Mouse (Mus musculus) neural tube, embryonic 12.5 days (tissue): ENCODE data around the gene C2cd3. TPM values are rescaled to one million over a fixed set of nuclear protein-coding genes. Genes with fewer than 3 reads are reported as not detected.

Experiments
- ATAC-seq: fragments of 200-750 bp; cut with Nextera tagmentation; 2 replicates; pipeline ENCODE4 v1.8.0; 2017; ENCODE audit warnings: low read depth, mild to moderate bottlenecking, moderate TSS enrichment, moderate library complexity; ENCODE audit not compliant: low FRiP score
- H3K27ac ChIP-seq: fragments of 300-500 bp; sonication (generic); 2 replicates; pipeline ENCODE4 v1.5.1; 2016
- H3K27me3 ChIP-seq: fragments of 300-500 bp; sonication (generic); replicated peaks from 2 replicates; pipeline ENCODE4 v1.6.1; 2016; ENCODE audit warnings: mild to moderate bottlenecking
- H3K36me3 ChIP-seq: fragments of 300-500 bp; sonication (generic); 2 replicates; pipeline ENCODE4 v1.6.1; 2016; ENCODE audit warnings: mild to moderate bottlenecking
- H3K4me1 ChIP-seq: fragments of 300-500 bp; sonication (generic); 2 replicates; pipeline ENCODE4 v1.6.1; 2016
- H3K4me2 ChIP-seq: fragments of 300-500 bp; sonication (generic); replicated peaks from 2 replicates; pipeline ENCODE4 v1.6.1; 2016; ENCODE audit warnings: mild to moderate bottlenecking
- H3K4me3 ChIP-seq: fragments of 300-500 bp; sonication (generic); 2 replicates; pipeline ENCODE4 v1.5.1; 2016
- H3K9ac ChIP-seq: fragments of 300-500 bp; sonication (generic); 2 replicates; pipeline ENCODE4 v1.6.1; 2016; ENCODE audit warnings: mild to moderate bottlenecking
- H3K9me3 ChIP-seq: fragments of 300-500 bp; sonication (generic); 2 replicates; pipeline ENCODE4 v1.6.1; 2016; ENCODE audit warnings: mild to moderate bottlenecking
- WGBS: fragments of 180-500 bp; shearing (Covaris S2); methylation state at CpG from one replicate; pipeline ENCODE4 v1.1.7; 2016; 5-methylcytosine and 5-hydroxymethylcytosine counted together
- polyA plus RNA-seq: library from polyadenylated mRNA; unstranded; fragments of >200 nt; fragmentation: Nextera tagmentation; extraction: Ambion mirVana; gene quantifications from 2 replicates; pipeline ENCODE4 v1.2.1, GENCODE M21; 2016

C2cd3 gene
- polyA plus RNA-seq, 1 experiment from 2014 or later, result 28.9 TPM

DNA sequence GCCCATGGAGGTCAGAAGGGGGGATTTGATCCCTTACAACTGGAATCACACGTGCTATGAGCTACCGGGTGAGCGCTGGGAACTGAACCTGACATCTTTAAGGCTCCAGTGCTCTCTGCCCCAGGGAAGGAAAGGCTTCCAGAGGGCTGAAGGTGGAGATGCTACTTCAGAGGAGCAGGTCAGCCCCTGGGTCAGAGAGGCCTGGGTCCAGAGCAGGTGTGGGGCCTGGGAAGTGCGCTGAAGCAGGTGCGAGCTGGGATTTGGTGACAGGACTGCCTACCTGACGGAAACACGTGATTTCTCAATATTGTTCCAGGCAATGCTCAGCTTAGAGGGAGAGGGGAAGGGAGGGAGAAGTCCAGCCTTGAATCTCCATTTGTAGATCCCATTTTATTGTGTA is 92.2 kb downstream of the C2cd3 start:
- H3K4me3 ChIP-seq, result no peak overlapping the region
- no peaks in the 10 kb centered on the region for H3K4me1 ChIP-seq
- H3K27me3 ChIP-seq, result no peaks in the 10 kb centered on the region
- WGBS, result 96% methylated on average over 7 of the region's 7 CpGs
- H3K4me2 ChIP-seq, result no peak overlapping the region
- H3K9ac ChIP-seq, result no peak overlapping the region
- H3K36me3 ChIP-seq, result peaks cover 68% of the 10 kb centered on the region
- no peaks in the 10 kb centered on the region for H3K9me3 ChIP-seq
- no peak for ATAC-seq
- H3K27ac ChIP-seq, result no peak overlapping the region

DNA sequence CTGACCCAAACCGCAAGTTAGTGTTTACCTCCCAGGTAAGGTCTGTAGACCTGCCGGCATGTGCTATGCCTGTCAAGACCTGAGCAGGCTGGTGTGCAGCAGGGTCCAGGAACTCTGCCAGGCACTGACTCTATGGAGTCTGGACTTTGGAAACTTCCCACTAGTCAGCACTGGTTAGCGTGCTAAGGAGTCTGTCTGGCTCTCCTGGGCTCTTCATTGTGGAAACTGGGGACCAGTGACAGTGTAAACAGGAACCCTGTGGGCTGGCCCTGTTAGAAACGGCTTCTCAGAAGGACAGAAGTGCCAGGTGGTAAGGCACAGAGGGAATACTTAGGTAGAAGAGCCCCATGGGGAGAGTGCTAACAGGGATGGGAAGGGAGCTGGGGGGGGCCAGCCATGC is 93.2 kb downstream of the C2cd3 start:
- no peaks in the 10 kb centered on the region for H3K9me3 ChIP-seq
- no peak for ATAC-seq
- H3K4me2 ChIP-seq, result no peak overlapping the region
- H3K36me3 ChIP-seq, result peaks cover 65% of the 10 kb centered on the region
- WGBS, result 86% methylated on average over 4 of the region's 4 CpGs
- no peaks in the 10 kb centered on the region for H3K27me3 ChIP-seq
- H3K9ac ChIP-seq, result no peak overlapping the region
- H3K4me1 ChIP-seq, result no peaks in the 10 kb centered on the region
- no peak overlapping the region for H3K4me3 ChIP-seq
- no peak overlapping the region for H3K27ac ChIP-seq

DNA sequence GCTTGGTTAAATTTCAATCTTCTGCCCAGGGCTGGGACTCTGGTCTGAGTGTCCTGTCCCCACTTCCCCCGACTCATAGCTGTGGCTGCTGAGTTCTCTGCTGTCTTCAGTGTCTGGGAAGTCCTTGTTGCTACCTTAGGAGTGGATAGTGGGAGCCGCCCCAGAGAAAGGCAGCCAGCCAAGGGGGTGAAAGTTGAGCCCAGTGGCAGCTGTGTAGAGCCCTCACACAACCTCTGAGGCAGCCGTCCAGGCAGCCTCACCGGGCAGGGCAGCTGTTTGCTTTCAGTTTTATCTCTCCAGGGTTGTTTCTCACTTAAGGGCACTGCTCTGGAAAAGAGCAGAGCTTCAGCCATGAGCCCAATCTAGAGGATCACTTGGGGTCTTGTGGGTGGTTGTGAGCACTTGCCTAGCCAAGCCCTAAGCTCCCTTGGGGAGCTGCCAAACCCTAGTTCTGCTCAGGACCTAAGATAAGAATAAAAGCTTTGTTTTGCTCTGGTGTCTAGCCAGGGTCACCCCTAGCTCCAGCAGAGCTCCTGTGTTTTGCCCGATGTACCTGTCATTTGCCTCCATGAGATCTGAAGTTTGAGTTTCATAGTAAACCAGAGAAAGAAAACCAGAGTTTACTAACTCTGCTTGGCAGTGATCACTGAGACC is 93.8 kb downstream of the C2cd3 start:
- WGBS, result 87% methylated on average over 5 of the region's 5 CpGs
- peaks cover 62% of the 10 kb centered on the region for H3K36me3 ChIP-seq

DNA sequence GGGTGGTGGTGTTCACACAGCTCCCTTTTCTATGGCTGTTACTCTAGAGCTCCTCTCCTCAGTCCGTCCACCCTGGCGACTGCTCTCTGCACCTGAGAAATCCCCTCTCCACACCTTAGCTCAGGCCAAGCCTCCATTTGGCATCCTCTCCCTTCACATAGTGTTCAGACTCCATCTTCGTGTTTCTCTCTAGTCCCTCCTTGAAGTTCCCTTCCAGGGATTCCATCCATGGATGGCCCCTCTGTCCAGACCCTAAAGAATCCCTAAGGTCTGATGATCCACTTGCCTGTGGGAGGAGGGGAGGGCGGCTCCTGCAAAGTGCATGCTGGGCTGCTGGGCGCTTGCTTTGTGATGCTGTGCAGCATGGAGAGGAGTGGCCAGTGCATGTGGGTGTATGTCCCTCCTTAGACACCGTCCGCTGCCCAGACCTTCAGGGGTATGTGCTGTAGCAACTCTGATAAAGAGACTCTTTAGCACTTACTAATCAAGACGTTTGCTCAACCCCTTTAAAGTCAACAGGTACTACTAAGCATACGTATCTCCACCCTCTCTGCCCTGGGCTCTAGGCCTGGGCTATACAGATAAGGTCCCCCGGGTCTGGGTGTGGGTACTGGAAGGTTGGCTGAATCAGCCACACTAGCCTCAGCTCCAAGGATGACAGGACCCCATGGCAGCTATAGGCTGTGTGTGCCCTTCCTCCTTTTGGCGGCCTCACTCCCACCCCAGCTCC is 94.9 kb downstream of the C2cd3 start:
- H3K9me3 ChIP-seq, result no peaks in the 10 kb centered on the region
- no peak overlapping the region for H3K4me3 ChIP-seq
- H3K27ac ChIP-seq, result no peak overlapping the region
- no peak for ATAC-seq
- H3K4me2 ChIP-seq, result no peak overlapping the region
- no peaks in the 10 kb centered on the region for H3K4me1 ChIP-seq
- H3K9ac ChIP-seq, result no peak overlapping the region
- H3K36me3 ChIP-seq, result peaks cover 51% of the 10 kb centered on the region
- H3K27me3 ChIP-seq, result no peaks in the 10 kb centered on the region
- 92% methylated on average over 11 of the region's 11 CpGs for WGBS

More for the DNA sequence above, 93.8 kb downstream of the C2cd3 start:
- Histone ChIP-seq H3K9ac (no peak overlapping the region), H3K4me3 (no peak overlapping the region), H3K27ac (no peak overlapping the region), H3K4me1 (no peaks in the 10 kb centered on the region), H3K4me2 (no peak overlapping the region), H3K9me3 (no peaks in the 10 kb centered on the region), H3K27me3 (no peaks in the 10 kb centered on the region)
- ATAC-seq, result no peak

DNA sequence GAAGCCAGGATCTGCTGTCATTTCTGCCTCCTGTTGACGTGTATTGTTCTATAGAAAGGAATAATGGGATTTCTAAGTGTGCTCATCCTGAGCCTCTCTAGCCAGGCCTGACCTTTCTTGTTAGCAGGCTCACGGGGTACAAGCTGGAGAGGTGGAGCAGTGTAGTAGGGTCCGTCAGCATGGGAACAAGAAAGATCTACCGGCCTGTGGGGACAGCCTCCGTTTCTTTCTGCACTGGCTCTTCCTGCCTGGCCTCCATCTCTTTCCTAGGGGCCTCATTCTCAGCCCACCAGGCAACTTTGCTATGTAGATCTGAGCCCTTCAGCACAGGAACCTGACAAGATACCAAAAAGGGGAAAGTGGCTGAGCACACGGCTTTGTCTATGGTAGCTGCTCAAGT is 96.7 kb downstream of the C2cd3 start:
- no peak overlapping the region for H3K27ac ChIP-seq
- no peaks in the 10 kb centered on the region for H3K27me3 ChIP-seq
- ATAC-seq, result no peak
- WGBS, result 94% methylated on average over 6 of the region's 6 CpGs
- H3K36me3 ChIP-seq, result peaks cover 50% of the 10 kb centered on the region
- H3K4me2 ChIP-seq, result no peak overlapping the region
- no peak overlapping the region for H3K4me3 ChIP-seq
- H3K4me1 ChIP-seq, result no peaks in the 10 kb centered on the region
- no peaks in the 10 kb centered on the region for H3K9me3 ChIP-seq
- no peak overlapping the region for H3K9ac ChIP-seq

DNA sequence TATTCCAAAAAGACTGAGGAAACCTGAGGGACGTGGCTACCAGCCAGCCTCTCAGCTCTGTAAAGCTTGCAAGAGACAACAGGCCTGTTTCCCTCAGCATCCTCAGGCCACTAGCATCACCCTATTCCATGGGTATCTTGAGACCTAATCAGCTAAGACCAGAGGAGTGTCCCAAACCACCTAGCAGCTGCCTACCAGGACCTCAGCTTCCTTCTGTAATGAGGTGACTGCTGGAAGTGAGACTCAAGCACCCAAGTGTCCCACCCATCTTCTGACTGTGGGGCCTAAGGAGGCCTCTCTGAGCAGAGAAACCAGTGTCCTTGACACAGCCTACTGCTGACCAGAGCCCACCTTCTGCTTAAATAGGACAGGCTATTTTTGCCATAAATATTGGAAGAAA is 97.5 kb downstream of the C2cd3 start:
- H3K27me3 ChIP-seq, result no peaks in the 10 kb centered on the region
- 81% methylated on average over 1 of the region's 1 CpGs for WGBS
- H3K4me2 ChIP-seq, result no peak overlapping the region
- H3K27ac ChIP-seq, result no peak overlapping the region
- no peak overlapping the region for H3K9ac ChIP-seq
- H3K4me1 ChIP-seq, result no peaks in the 10 kb centered on the region
- no peak for ATAC-seq
- no peaks in the 10 kb centered on the region for H3K9me3 ChIP-seq
- H3K4me3 ChIP-seq, result no peak overlapping the region
- H3K36me3 ChIP-seq, result peaks cover 43% of the 10 kb centered on the region

DNA sequence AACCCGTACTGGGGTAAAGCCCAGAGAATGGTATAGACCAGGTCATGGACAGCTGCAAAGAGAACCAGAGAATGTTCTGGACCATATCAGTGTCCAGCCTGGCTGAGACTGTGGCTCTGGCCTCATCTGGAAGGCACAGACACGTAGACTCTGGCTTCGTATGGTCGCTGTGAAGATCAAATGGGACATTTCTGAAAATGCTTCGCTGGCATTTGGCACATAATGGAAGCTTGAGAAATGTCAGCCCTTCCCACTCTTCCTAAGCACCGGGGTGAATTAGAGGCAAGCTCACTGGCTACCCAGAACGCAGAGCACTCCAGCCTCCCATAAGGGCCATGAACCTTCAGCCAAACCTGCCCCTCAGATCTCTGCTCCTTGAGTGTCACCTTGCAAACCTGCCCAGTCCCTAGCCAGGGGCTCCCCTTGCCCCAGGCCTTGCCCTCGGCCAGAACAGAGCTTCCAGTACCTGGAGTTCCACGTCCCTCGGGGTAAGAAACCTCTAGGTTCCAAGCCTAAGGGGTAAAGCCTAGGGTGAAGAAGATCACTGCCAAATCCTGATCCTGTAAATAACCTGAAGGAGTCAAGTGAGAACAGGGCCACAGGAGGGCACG is 98.9 kb downstream of the C2cd3 start:
- H3K4me1 ChIP-seq, result no peaks in the 10 kb centered on the region
- WGBS, result 91% methylated on average over 11 of the region's 11 CpGs
- no peak overlapping the region for H3K9ac ChIP-seq
- ATAC-seq, result no peak
- H3K9me3 ChIP-seq, result no peaks in the 10 kb centered on the region
- no peak overlapping the region for H3K4me2 ChIP-seq
- H3K4me3 ChIP-seq, result no peak overlapping the region
- H3K36me3 ChIP-seq, result peaks cover 32% of the 10 kb centered on the region
- no peak overlapping the region for H3K27ac ChIP-seq
- no peaks in the 10 kb centered on the region for H3K27me3 ChIP-seq

DNA sequence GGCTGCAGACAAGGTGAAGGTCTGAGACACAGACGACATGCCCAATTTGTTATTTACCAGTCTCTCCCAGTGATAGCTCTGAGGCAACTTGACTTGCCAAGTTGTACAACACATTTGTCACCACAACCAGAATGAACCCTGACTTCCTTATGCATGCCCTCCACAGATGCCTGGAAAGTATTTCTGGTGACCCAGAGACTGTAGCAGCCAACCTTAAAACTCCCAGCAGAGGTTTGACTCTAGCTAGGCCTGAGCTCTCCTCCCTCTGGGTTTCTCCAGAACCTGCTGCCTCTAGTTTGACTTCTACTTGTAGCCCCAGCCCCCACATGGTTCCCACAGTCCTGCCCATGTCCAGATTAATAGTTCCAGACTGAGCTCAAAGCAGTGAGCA is 99.4 kb downstream of the C2cd3 start:
- H3K36me3 ChIP-seq, result peaks cover 27% of the 10 kb centered on the region
- no peaks in the 10 kb centered on the region for H3K4me1 ChIP-seq
- H3K9ac ChIP-seq, result no peak overlapping the region
- no peaks in the 10 kb centered on the region for H3K27me3 ChIP-seq
- H3K27ac ChIP-seq, result no peak overlapping the region
- no peaks in the 10 kb centered on the region for H3K9me3 ChIP-seq
- ATAC-seq, result no peak
- whole genome bisulfite sequencing, result 93% methylated on average over 1 of the region's 1 CpGs
- no peak overlapping the region for H3K4me3 ChIP-seq
- H3K4me2 ChIP-seq, result no peak overlapping the region

DNA sequence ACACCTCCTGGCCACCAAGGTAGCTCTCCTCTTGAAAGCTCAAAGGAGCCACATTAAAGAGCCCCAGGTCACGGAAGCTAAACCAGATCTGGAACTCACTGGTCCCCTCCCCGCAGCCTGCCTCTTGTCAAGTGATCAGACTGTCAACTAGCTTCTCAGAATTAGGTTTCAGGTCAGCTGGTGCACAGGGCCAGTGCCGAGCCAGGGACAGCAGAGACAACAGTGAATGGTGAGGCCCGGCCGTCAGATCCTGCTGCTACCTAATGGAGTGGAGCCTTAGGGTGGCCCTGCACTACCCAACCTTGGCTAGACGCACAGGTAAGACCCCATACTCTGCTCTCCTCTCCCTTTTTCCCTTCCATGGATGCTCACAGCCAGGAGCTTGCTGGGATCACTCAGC is 100.7 kb downstream of the C2cd3 start, which contains the start of gene Ucp3:
Gene Ucp3 (plus strand): TSS at position 214 of the 400 bp plus-strand sequence.
- 90% methylated on average over 6 of the region's 6 CpGs for WGBS
- H3K4me3 ChIP-seq, result no peak within 1 kb of the TSS
- no peak within 1 kb of the TSS for H3K9ac ChIP-seq
- H3K9me3 ChIP-seq, result no peaks in the 10 kb centered on the region
- H3K4me1 ChIP-seq, result no peaks in the 10 kb centered on the region
- no peak for ATAC-seq
- H3K27me3 ChIP-seq, result no peaks in the 10 kb centered on the region
- no peak within 1 kb of the TSS for H3K27ac ChIP-seq
- peaks cover 21% of the 10 kb centered on the region for H3K36me3 ChIP-seq
- H3K4me2 ChIP-seq, result no peak within 1 kb of the TSS

DNA sequence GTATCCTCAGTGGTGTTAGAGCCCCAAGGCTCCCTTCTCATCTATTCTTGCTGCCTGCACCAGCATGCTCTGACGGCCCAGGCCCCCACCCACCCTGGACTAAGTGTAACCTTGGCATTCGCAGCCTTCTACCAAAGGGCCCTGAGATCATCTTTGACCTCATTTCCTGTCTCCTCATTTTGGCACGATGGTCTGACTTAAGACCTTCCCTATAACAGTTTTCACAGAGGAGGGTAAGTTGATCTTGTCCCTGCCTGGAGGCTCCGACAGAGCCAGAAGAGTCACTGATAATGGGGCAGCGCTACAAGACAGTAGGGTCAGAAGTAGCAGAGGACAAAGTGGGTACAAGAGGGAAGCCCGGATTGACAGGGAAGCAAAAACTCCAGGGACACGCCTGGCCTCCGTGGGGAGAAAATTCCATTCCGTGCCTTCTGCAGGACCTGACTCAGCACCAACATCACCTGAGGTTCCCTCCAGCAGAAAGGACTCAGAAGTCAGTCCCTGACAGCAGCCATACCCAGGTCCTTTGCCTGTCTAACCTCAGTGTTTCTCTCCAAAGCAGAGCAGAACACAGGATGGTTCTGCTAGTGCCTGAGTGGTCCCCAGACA is 101.9 kb downstream of the C2cd3 start:
- no peak overlapping the region for H3K4me3 ChIP-seq
- peaks cover 13% of the 10 kb centered on the region for H3K36me3 ChIP-seq
- ATAC-seq, result no peak
- no peaks in the 10 kb centered on the region for H3K4me1 ChIP-seq
- no peaks in the 10 kb centered on the region for H3K27me3 ChIP-seq
- no peak overlapping the region for H3K4me2 ChIP-seq
- H3K27ac ChIP-seq, result no peak overlapping the region
- no peaks in the 10 kb centered on the region for H3K9me3 ChIP-seq
- no peak overlapping the region for H3K9ac ChIP-seq
- 89% methylated on average over 9 of the region's 9 CpGs for WGBS

DNA sequence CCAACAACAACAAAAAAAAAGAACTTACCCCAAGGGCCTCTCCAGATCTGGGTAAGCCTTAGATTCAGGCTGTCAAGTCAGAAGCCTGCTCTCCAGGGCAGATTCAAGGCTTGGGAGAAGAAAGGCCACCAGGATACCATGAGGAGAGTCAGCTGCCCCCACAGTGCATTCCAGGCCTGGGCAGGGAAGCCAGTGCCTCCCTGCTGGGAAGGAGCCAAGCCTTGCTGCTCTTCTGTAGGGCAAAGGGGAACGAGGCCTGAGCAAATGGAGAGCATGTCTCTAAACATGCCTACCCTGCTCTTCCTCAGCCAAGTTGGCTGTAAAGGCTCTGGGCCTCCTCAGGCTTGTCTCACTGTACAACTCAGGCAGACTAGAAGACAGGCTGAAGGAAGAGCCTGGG is 102.6 kb downstream of the C2cd3 start:
- WGBS, result 59% methylated on average over 1 of the region's 1 CpGs
- no peak overlapping the region for H3K4me2 ChIP-seq
- ATAC-seq, result no peak
- H3K36me3 ChIP-seq, result peaks cover 5% of the 10 kb centered on the region
- no peak overlapping the region for H3K27ac ChIP-seq
- H3K9me3 ChIP-seq, result no peaks in the 10 kb centered on the region
- no peak overlapping the region for H3K9ac ChIP-seq
- no peak overlapping the region for H3K4me3 ChIP-seq
- H3K27me3 ChIP-seq, result no peaks in the 10 kb centered on the region
- no peaks in the 10 kb centered on the region for H3K4me1 ChIP-seq

DNA sequence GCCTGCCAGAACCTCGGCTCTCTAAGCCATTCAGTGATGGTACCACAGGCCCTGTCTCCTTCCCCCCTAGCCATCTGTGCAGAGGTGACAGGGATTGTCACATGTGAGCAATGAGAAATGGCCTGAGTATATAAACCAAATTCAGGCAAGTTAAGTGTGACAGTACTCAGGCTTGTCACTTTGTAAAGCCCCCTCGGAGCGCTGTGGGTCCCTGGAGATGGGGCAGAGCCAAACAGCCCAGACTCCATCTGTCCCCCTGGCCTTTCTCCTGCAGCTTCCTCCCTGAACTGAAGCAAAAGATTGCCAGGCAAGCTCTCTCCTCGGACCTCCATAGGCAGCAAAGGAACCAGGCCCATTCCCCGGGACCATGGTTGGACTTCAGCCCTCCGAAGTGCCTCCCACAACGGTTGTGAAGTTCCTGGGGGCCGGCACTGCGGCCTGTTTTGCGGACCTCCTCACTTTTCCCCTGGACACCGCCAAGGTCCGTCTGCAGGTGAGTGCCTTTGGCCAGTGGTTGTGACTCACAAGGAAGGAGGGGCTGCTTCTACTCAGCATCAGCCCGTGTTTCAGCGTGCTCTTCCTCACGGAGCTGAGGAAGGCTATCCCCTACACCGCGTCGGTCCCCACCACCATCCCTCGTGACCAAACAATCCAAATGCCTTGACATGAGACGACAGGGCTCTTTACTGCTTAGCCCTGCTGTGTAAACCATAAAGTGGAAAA is 107.2 kb downstream of the C2cd3 start:
- Histone ChIP-seq H3K36me3 (no peaks in the 10 kb centered on the region), H3K27me3 (no peaks in the 10 kb centered on the region), H3K9me3 (no peaks in the 10 kb centered on the region), H3K4me2 (no peak overlapping the region), H3K27ac (no peak overlapping the region), H3K9ac (no peak overlapping the region), H3K4me1 (no peaks in the 10 kb centered on the region), H3K4me3 (no peak overlapping the region)
- 78% methylated on average over 20 of the region's 20 CpGs for WGBS
- no peak for ATAC-seq
